Mouse (Mus musculus): ENCODE measurements at regions not wholly inside any gene's neighbourhood (a gene's known extent, or its start where the extent isn't known, plus 50 kb on each side); places are given as distances from the start of the nearest gene placed in this dataset.

- WGBS: 48% methylated on average over 5 of the region's 5 CpGs
- Histone ChIP-seq H3K9me3 (ENCODE audit: control insufficient read depth, low read length) (peaks cover 5% of the 10 kb centered on the region; the same call in 1 of the 2 replicates), H3K27me3 (ENCODE audit: control insufficient read depth, insufficient read depth, low read length) (no peaks in the 10 kb centered on the region), H3K4me1 (replicated peaks; ENCODE audit: control insufficient read depth, insufficient read depth, low read length) (no peaks in the 10 kb centered on the region), H3K9ac (no peak overlapping the region), H3K36me3 (replicated peaks; ENCODE audit: control insufficient read depth, insufficient read depth) (no peaks in the 10 kb centered on the region), H3K4me3 (replicated peaks; ENCODE audit: low read length) (no peak overlapping the region), H3K27ac (no peak overlapping the region), H3K4me2 (replicated peaks) (no peak overlapping the region)
- DNase-seq (ENCODE audit: low spot score) (no peak), ATAC-seq (ENCODE audit: low FRiP score) (no peak; the same call in 1 of the 2 replicates)
Measured at GRCm38 (mm10) chr12:35824587-35824987, 100.8 kb upstream of the Agr3 start.

GRCm38 (mm10) chr12:35799261-35799660 is 126.2 kb upstream of the Agr3 start:
- no peak for ATAC-seq (ENCODE audit: low FRiP score)
- no peak overlapping the region for H3K9ac ChIP-seq
- H3K36me3 ChIP-seq (replicated peaks; ENCODE audit: control insufficient read depth, insufficient read depth): no peaks in the 10 kb centered on the region
- WGBS: 81% methylated on average over 2 of the region's 2 CpGs
- no peaks in the 10 kb centered on the region for H3K4me1 ChIP-seq (replicated peaks; ENCODE audit: control insufficient read depth, insufficient read depth, low read length)
- H3K27me3 ChIP-seq (ENCODE audit: control insufficient read depth, insufficient read depth, low read length): no peaks in the 10 kb centered on the region
- no peak overlapping the region for H3K4me2 ChIP-seq (replicated peaks)
- no peaks in the 10 kb centered on the region for H3K9me3 ChIP-seq (ENCODE audit: control insufficient read depth, low read length)
- no peak overlapping the region for H3K27ac ChIP-seq
- no peak for DNase-seq (ENCODE audit: low spot score)
- H3K4me3 ChIP-seq (replicated peaks; ENCODE audit: low read length): no peak overlapping the region

GRCm38 (mm10) chr12:35775396-35775795 is 150.0 kb upstream of the Agr3 start:
- DNase-seq (ENCODE audit: low spot score): no peak
- Histone ChIP-seq H3K4me3 (replicated peaks; ENCODE audit: low read length) (no peak overlapping the region), H3K27me3 (ENCODE audit: control insufficient read depth, insufficient read depth, low read length) (no peaks in the 10 kb centered on the region), H3K9ac (no peak overlapping the region), H3K27ac (no peak overlapping the region), H3K9me3 (ENCODE audit: control insufficient read depth, low read length) (no peaks in the 10 kb centered on the region), H3K4me2 (replicated peaks) (no peak overlapping the region), H3K36me3 (replicated peaks; ENCODE audit: control insufficient read depth, insufficient read depth) (no peaks in the 10 kb centered on the region), H3K4me1 (replicated peaks; ENCODE audit: control insufficient read depth, insufficient read depth, low read length) (no peaks in the 10 kb centered on the region)
- WGBS: 95% methylated on average over 2 of the region's 2 CpGs
- ATAC-seq (ENCODE audit: low FRiP score): no peak

GRCm38 (mm10) chr12:35770387-35771024 is 154.9 kb upstream of the Agr3 start:
- no peak overlapping the region for H3K4me3 ChIP-seq (replicated peaks; ENCODE audit: low read length)
- H3K4me1 ChIP-seq (replicated peaks; ENCODE audit: control insufficient read depth, insufficient read depth, low read length): no peaks in the 10 kb centered on the region
- 80% methylated on average over 5 of the region's 5 CpGs for WGBS
- no peak for ATAC-seq (ENCODE audit: low FRiP score)
- no peaks in the 10 kb centered on the region for H3K9me3 ChIP-seq (ENCODE audit: control insufficient read depth, low read length)
- H3K36me3 ChIP-seq (replicated peaks; ENCODE audit: control insufficient read depth, insufficient read depth): no peaks in the 10 kb centered on the region
- DNase-seq (ENCODE audit: low spot score): no peak
- no peaks in the 10 kb centered on the region for H3K27me3 ChIP-seq (ENCODE audit: control insufficient read depth, insufficient read depth, low read length)
- no peak overlapping the region for H3K27ac ChIP-seq
- no peak overlapping the region for H3K9ac ChIP-seq
- H3K4me2 ChIP-seq (replicated peaks): no peak overlapping the region

GRCm38 (mm10) chr12:35758916-35759315 is 166.5 kb upstream of the Agr3 start:
- WGBS: 87% methylated on average over 1 of the region's 1 CpGs
- ATAC-seq (ENCODE audit: low FRiP score): no peak

GRCm38 (mm10) chr12:35755159-35755558 is 170.3 kb upstream of the Agr3 start:
- DNase-seq (ENCODE audit: low spot score) (no peak), ATAC-seq (ENCODE audit: low FRiP score) (no peak)
- 92% methylated on average over 4 of the region's 4 CpGs for WGBS
- no peak overlapping the region for H3K27ac ChIP-seq
- H3K4me1 ChIP-seq (replicated peaks; ENCODE audit: control insufficient read depth, insufficient read depth, low read length): no peaks in the 10 kb centered on the region
- no peak overlapping the region for H3K9ac ChIP-seq
- no peaks in the 10 kb centered on the region for H3K36me3 ChIP-seq (replicated peaks; ENCODE audit: control insufficient read depth, insufficient read depth)
- H3K4me2 ChIP-seq (replicated peaks): no peak overlapping the region
- no peaks in the 10 kb centered on the region for H3K27me3 ChIP-seq (ENCODE audit: control insufficient read depth, insufficient read depth, low read length)
- peaks cover 5% of the 10 kb centered on the region; the same call in 1 of the 2 replicates for H3K9me3 ChIP-seq (ENCODE audit: control insufficient read depth, low read length)
- no peak overlapping the region for H3K4me3 ChIP-seq (replicated peaks; ENCODE audit: low read length)

More at GRCm38 (mm10) chr12:35758916-35759315, 166.5 kb upstream of the Agr3 start:
- H3K9ac ChIP-seq: no peak overlapping the region
- H3K4me2 ChIP-seq (replicated peaks): no peak overlapping the region
- DNase-seq (ENCODE audit: low spot score): no peak
- H3K4me1 ChIP-seq (replicated peaks; ENCODE audit: control insufficient read depth, insufficient read depth, low read length): no peaks in the 10 kb centered on the region
- no peaks in the 10 kb centered on the region for H3K9me3 ChIP-seq (ENCODE audit: control insufficient read depth, low read length)
- no peak overlapping the region for H3K27ac ChIP-seq
- no peaks in the 10 kb centered on the region for H3K36me3 ChIP-seq (replicated peaks; ENCODE audit: control insufficient read depth, insufficient read depth)
- no peaks in the 10 kb centered on the region for H3K27me3 ChIP-seq (ENCODE audit: control insufficient read depth, insufficient read depth, low read length)
- H3K4me3 ChIP-seq (replicated peaks; ENCODE audit: low read length): no peak overlapping the region

GRCm38 (mm10) chr12:35747997-35748396 is 177.4 kb upstream of the Agr3 start:
- Histone ChIP-seq H3K27ac (no peak overlapping the region), H3K4me2 (replicated peaks) (no peak overlapping the region), H3K27me3 (ENCODE audit: control insufficient read depth, insufficient read depth, low read length) (no peaks in the 10 kb centered on the region), H3K9me3 (ENCODE audit: control insufficient read depth, low read length) (no peaks in the 10 kb centered on the region), H3K4me1 (replicated peaks; ENCODE audit: control insufficient read depth, insufficient read depth, low read length) (no peaks in the 10 kb centered on the region), H3K9ac (no peak overlapping the region), H3K4me3 (replicated peaks; ENCODE audit: low read length) (no peak overlapping the region), H3K36me3 (replicated peaks; ENCODE audit: control insufficient read depth, insufficient read depth) (no peaks in the 10 kb centered on the region)
- WGBS: 95% methylated on average over 3 of the region's 3 CpGs
- DNase-seq (ENCODE audit: low spot score) (no peak), ATAC-seq (ENCODE audit: low FRiP score) (no peak)

GRCm38 (mm10) chr12:35746691-35747299 is 178.6 kb upstream of the Agr3 start:
- Histone ChIP-seq H3K4me2 (replicated peaks) (no peak overlapping the region), H3K9me3 (ENCODE audit: control insufficient read depth, low read length) (no peaks in the 10 kb centered on the region), H3K27ac (no peak overlapping the region), H3K4me1 (replicated peaks; ENCODE audit: control insufficient read depth, insufficient read depth, low read length) (no peaks in the 10 kb centered on the region), H3K27me3 (ENCODE audit: control insufficient read depth, insufficient read depth, low read length) (no peaks in the 10 kb centered on the region), H3K36me3 (replicated peaks; ENCODE audit: control insufficient read depth, insufficient read depth) (no peaks in the 10 kb centered on the region), H3K9ac (no peak overlapping the region), H3K4me3 (replicated peaks; ENCODE audit: low read length) (no peak overlapping the region)
- DNase-seq (ENCODE audit: low spot score): no peak
- no peak for ATAC-seq (ENCODE audit: low FRiP score)
- 52% methylated on average over 3 of the region's 3 CpGs for WGBS

GRCm38 (mm10) chr12:35742729-35743128 is 182.7 kb upstream of the Agr3 start:
- H3K4me2 ChIP-seq (replicated peaks): no peak overlapping the region
- H3K9ac ChIP-seq: no peak overlapping the region
- ATAC-seq (ENCODE audit: low FRiP score): no peak
- no peak for DNase-seq (ENCODE audit: low spot score)
- no peaks in the 10 kb centered on the region for H3K4me1 ChIP-seq (replicated peaks; ENCODE audit: control insufficient read depth, insufficient read depth, low read length)
- H3K27ac ChIP-seq: no peak overlapping the region
- no peaks in the 10 kb centered on the region for H3K36me3 ChIP-seq (replicated peaks; ENCODE audit: control insufficient read depth, insufficient read depth)
- WGBS: 57% methylated on average over 1 of the region's 1 CpGs
- H3K4me3 ChIP-seq (replicated peaks; ENCODE audit: low read length): no peak overlapping the region
- no peaks in the 10 kb centered on the region for H3K9me3 ChIP-seq (ENCODE audit: control insufficient read depth, low read length)
- H3K27me3 ChIP-seq (ENCODE audit: control insufficient read depth, insufficient read depth, low read length): no peaks in the 10 kb centered on the region

Data from hindbrain, embryonic 14.5 days (tissue).